Mouse (Mus musculus) small intestine, adult 10 weeks (tissue): ENCODE data around the gene Gm44502. TPM values are rescaled to one million over a fixed set of nuclear protein-coding genes. Genes with fewer than 3 reads are reported as not detected.

ENCODE experiments used
- polyA plus RNA-seq: library from polyadenylated mRNA; stranded (reverse); fragments of 350-450 nt; fragmentation: Illumina TruSeq; extraction: RNeasy Lipid Tissue Mini Kit (QIAGEN cat#74804); gene quantifications from one replicate; pipeline ENCODE4 v1.2.3, GENCODE M21; 2014; ENCODE audit warnings: low replicate concordance

Gene Gm44502
- polyA plus RNA-seq = not detected

DNA sequence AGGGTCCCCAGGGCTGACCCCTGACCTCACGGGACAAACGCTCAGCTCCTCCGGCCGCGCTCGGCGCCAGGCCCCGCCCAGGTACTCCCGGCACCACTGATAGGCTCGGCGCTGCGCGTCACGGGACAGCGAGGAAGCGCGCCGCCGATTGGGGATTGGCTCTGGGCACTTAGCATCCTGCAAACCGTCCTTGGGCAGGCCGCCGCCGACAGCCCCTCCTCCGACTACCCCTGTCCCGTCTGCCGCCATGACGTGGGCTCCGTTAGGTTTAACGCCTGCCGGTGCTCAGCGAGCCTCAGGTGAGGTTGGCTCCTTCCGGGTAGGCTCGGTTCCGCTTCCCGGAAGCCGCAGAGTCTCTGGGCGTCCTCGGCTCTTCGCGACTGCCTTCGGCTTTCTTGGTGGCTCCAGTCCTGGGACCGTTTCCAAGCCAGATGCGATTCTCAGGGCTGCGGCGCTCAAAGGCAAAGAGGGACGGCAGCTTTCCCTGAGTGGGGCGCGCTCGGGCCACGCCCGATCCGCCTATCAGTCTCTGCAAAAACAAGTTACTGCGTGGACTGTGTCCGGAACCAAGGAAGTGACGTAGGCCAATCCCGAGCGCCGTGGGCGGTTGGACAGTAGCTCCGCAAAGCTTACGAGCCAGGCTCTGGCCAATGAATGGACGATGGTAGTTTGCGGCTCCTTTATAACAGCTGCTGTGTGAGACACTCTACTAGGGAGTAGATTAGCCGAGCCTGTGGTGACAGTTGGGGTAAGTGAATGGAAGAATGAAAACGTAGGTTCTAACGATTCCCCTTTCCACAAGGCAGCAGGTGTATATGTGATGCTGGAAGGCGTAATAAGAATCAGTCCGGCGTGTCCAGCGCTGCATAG is at the start of gene Gm44502, which contains the start of the genes C730034F03Rik and Chkb:
Gm44502 (minus strand) TSS at position 345 of the 870 bp plus-strand sequence.
C730034F03Rik (plus strand) TSS at position 238 of the 870 bp plus-strand sequence.
Chkb (minus strand) TSS at position 557 of the 870 bp plus-strand sequence.

DNA sequence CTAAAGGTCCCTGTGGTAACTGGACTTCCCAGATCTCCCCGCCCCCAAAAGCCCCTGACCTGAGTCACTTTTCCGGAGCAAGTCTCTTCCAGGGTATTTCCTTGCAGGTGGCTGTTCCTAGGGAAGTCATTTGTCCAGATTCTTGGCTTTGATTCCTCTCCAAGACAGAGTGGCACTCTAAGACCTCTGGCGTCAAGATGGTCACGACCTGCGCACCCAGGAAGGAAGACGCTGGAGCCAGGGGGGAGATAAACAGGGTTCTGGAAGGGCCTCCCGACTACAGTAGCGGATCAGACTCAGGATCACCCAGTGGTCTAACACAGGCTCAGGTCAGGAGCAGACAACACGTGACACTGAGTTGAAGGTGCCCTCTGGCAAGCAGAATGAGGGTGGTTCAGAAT is 47.6 kb upstream of the Gm44502 start, which contains the start of gene Arsa:
Arsa (minus strand) TSS at position 335 of the 401 bp plus-strand sequence.

DNA sequence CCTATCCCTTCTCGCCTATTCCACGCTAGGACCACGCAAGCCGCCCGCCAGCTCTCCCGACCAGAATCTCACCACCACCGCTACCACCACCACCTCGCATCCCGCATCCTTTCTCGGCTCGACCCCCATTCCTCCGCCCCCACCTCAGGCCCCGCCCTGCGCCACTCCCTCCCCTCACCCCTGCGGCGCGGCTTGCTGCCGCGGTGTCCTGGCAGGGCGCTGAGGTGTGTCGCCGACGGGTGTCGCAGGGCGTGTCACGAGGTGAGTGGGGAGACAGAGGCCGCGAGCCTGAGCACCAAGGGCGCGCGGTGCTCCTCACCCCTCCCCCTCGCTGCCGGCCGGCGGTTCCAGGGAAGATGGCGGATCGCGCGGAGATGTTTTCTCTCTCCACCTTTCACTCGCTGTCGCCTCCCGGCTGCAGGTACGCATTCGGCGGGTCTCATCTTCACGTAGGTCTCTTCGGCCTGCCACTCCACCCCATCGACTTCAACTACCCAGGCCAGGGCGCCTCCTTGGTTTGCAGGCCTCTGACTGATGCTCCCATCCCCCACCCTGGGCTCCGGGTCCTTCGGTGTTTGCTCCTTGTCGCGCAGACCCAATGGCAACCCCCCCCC is 24.5 kb upstream of the Gm44502 start, which contains the start of gene Mapk8ip2:
Mapk8ip2 (plus strand) TSS at position 49 of the 614 bp plus-strand sequence.

DNA sequence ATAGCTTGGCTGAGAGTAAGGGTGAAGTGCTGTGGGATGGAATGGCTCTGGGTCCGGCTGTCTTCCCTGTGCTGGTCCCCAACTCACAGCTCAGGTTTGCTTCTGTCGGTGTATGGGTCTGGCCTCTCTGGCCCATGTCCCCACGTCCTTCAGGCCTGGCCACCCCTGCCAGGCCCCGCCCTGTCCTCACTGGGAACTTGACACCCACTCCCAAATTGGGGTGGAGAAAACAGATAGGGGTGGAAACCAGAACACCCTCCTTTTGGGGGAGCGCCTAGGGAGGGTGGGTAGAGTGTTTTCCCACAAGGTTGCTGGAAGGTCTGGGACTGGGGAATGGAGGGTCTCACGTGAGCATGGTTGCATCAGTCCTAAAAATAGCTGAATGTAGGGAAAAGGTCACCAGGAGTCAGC is 3.8 kb downstream of the Gm44502 start, which contains the start of gene Cpt1b:
Cpt1b (minus strand) TSS at position 153 of the 411 bp plus-strand sequence.

DNA sequence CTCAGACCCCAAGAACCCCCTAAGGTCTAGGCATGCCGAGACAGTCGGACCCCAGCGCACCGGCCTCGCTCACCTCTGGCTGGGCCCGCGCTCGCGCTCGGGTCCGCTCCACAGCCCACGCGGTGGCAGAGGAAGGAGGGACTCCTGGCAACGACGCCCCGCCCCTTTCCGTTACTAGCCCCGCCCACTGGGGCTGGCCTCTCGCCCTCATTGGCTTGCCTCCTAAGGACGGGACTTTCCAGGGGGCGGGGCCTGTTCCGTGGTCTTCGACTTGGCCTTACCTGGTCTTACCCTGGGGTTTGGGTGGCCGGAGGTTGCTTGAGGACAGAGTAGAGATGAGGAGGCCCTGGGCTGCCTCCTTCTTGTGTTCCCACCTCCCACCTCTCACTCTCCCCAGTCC is 19.4 kb downstream of the Gm44502 start, which contains the start of gene Syce3:
Syce3 (minus strand) TSS at position 386 of the 400 bp plus-strand sequence.

DNA sequence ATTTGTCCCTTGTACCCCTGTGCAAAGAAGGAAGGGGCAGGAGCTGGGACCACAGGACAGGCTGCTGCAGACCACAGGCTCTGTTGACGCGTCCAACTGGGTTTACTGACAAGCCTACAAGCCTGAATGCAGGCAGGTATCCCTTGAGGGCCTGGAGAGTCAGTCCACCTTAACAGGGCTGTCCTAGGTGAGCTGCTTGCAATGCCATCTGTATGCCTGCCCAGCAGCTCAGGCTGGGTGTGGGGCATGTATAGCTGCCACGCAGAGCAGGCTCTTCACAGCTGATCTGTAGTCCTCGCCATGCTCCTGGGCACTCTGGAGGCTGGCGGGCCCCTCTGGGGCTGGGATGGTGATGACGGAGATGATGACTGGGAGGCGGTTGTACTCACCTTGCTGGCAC is 44.9 kb downstream of the Gm44502 start, which contains the start of gene Klhdc7b:
Klhdc7b (plus strand) TSS at position 301 of the 400 bp plus-strand sequence.

DNA sequence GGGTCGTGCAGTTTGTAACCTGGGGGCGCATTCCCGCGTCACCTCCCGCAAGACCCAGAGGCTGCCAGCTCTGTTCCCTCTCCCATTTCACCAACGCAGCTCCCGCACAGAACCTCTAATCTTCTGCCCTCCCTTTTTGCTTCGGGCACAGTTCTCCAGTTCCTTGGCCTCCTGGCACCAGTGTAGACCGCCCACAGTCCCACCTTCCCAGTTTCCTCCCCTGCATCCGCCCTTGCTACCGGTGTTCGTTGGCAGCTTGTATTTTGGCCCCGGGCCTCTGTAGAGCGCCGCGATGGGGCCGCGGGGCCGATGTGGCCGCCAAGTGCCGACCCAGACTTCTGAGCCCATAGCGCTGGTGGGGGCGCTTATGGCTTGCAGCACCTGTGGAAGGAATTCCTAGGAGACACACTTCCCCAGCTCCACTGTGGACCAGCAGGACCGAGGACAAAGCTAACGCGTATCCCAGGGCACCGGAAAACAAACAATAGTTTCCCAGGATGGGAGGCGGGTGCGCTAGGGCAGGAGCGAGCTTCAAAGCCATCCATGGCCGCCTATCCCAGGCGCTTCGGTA is 50.6 kb downstream of the Gm44502 start, which contains the start of gene Odf3b:
Odf3b (minus strand) TSS at position 452 of the 571 bp plus-strand sequence.

DNA sequence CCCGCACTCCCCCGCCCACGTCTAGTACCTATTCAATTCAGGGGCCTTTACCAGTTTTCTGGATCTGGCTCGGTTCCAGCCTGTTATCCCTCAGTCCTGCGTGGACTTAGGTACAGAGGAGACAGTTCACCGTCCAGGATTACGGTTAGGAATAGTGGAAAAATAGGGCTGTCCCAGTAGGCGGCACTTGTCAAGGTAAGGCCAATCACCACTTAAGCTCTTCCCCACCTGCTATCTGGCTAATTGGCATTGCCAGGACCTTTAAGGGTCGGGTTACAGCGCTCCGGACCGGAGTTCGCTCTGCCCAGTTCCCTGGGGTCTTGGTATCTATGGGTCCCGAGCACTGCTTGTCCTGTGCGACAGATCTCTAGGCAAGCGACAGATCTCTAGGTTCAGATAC is 52.5 kb downstream of the Gm44502 start, which contains the start of gene Tymp:
Tymp (minus strand) TSS at position 83 of the 400 bp plus-strand sequence.

DNA sequence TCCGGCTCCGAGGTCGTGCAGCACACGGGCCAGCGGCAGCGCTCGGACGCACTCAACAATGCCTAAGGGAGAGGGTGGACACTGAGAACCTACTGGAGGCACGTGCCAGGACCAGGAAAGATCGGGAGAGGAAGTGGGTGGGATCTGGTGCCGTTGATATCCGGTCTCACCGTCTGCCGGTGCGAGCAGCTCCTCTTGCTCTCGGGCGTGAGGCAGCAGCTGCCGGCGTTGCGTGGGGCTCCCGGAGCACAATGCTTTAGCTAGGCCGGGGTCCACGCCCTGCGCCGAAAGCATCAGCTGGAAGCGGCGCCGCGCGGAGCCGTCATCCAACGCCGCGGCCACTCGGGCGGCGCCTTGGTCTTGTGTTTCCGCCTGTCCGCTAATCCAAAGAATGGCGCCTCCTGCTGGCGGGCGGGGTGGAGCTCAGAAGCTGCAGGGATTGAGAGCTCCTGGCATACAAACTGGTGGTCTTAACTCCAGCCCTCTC is 55.7 kb downstream of the Gm44502 start, which contains the start of gene Sco2:
Sco2 (minus strand) TSS at position 85 of the 487 bp plus-strand sequence.

Other genes with a start within 250 kb of the Gm44502 start
- 3.4 TPM for gene Plxnb2, start 248.9 kb downstream of the Gm44502 start, polyA plus RNA-seq
- 0.11 TPM for gene Dennd6b, start 233.2 kb downstream of the Gm44502 start, polyA plus RNA-seq
- gene Ppp6r2, start 218.1 kb downstream of the Gm44502 start, polyA plus RNA-seq = 6.9 TPM
- gene Sbf1, start 114.4 kb downstream of the Gm44502 start, polyA plus RNA-seq = 1.7 TPM
- not detected for gene Adm2, start 107.0 kb downstream of the Gm44502 start, polyA plus RNA-seq
- not detected for gene Miox, start 95.3 kb downstream of the Gm44502 start, polyA plus RNA-seq
- gene Lmf2, start 74.0 kb downstream of the Gm44502 start, polyA plus RNA-seq = not detected
- gene Ncaph2, start 74.0 kb downstream of the Gm44502 start, polyA plus RNA-seq = 4.1 TPM
- 0.37 TPM for gene Sco2, start 55.9 kb downstream of the Gm44502 start, polyA plus RNA-seq
- gene Tymp, start 52.7 kb downstream of the Gm44502 start, polyA plus RNA-seq = not detected
- gene Odf3b, start 50.4 kb downstream of the Gm44502 start, polyA plus RNA-seq = not detected
- not detected for gene Klhdc7b, start 44.8 kb downstream of the Gm44502 start, polyA plus RNA-seq
- not detected for gene Syce3, start 19.2 kb downstream of the Gm44502 start, polyA plus RNA-seq
- 0.52 TPM for gene Cpt1b, start 3.8 kb downstream of the Gm44502 start, polyA plus RNA-seq
- gene C730034F03Rik, start 107 bp downstream of the Gm44502 start, polyA plus RNA-seq = 3.6 TPM
- 125 TPM for gene Chkb, start 212 bp upstream of the Gm44502 start, polyA plus RNA-seq
- 0.30 TPM for gene Mapk8ip2, start 24.2 kb upstream of the Gm44502 start, polyA plus RNA-seq
- gene Arsa, start 47.7 kb upstream of the Gm44502 start, polyA plus RNA-seq = 2.8 TPM
- gene Shank3, start 69.9 kb upstream of the Gm44502 start, polyA plus RNA-seq = 0.71 TPM
- not detected for gene Acr, start 138.6 kb upstream of the Gm44502 start, polyA plus RNA-seq
- 1.2 TPM for gene Rabl2, start 162.2 kb upstream of the Gm44502 start, polyA plus RNA-seq